Mouse (Mus musculus) heart, postnatal 25 days (tissue): ENCODE results near the gene Rnf168. TPM values are rescaled to one million over a fixed set of nuclear protein-coding genes. Genes with fewer than 3 reads are reported as not detected.
"Not testable (repeated sequence)": the region's sequence is repeated elsewhere in the genome, so short reads cannot be mapped to it uniquely, and the experiment has no call there.

Experiments used
- DNase-seq: peaks from one replicate; pipeline ENCODE4 v3.0.0; 2022; ENCODE audit warnings: low spot score
- intact Hi-C: fragments of 180-260 bp; cut with DNase I; formaldehyde crosslinking; loops from one replicate; pipeline ENCODE4 v1.15.1; 2025
- total RNA-seq, 2 experiments: library from RNA; stranded (reverse); gene quantifications; 2 replicates each; pipeline ENCODE4 v1.2.3; 2021

Gene Rnf168
- 10 to 100 TPM; 13.2 to 15.0 TPM for total RNA-seq

DNA sequence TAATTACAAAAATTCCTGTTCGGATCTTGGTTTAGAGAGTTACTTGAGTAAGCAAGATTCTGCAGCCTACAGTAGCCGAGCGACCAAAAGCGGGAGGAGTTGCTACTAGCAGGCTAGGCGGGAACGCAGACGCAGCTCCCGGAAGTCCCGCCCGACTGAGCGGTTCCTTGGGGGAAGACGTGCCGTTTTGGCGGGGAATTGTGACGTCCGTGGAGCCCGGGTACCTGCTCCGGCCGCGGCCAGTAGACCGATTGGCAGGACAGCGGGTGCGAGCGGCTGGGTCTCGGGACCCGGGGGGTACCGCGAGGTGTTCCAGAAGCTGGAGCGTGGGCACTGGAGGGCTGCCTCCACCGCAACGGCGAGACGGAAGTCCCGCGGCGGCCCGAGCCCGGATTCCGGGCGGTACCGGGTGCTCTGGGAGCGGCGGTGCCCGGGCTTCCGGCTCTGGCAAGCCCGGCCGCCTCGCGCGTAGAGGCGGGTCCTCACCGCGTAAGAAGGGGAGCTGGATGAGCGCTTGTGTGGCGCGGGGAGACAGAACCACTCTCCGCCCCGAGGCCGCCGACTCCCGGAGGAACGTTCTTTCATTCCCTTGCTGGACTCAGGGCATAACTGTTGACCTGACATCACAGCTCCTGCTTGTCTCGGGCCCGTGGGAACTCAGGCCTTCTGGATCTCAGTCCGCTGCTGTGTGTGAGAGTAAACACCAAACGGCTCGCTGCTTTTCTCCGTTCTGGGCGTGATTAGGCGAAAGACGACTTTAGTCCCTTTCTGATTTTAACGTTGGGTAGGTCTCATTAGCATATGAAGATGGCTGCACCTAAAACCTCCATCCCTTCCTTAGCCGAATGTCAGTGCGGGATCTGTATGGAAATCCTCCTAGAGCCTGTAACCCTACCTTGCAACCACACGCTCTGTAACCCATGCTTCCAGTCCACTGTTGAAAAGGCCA lies at the start of gene Rnf168:
TSS of gene Rnf168 (plus strand) at position 152 of the 949 bp plus-strand sequence.
- peak; percentile 83 for DNase-seq
- intact Hi-C loops = loop anchor here (2.0 to 10.0 kb wide), 3 partner anchors 55 to 327 kb away; partner anchors contain the start of genes Pcyt1a, Tfrc and Ubxn7

- DNase-seq, intact Hi-C loops: not testable (repeated sequence)
These were observed 45.2 kb upstream of the Rnf168 start for GRCm38 (mm10) chr16:32232050-32232449.

DNA sequence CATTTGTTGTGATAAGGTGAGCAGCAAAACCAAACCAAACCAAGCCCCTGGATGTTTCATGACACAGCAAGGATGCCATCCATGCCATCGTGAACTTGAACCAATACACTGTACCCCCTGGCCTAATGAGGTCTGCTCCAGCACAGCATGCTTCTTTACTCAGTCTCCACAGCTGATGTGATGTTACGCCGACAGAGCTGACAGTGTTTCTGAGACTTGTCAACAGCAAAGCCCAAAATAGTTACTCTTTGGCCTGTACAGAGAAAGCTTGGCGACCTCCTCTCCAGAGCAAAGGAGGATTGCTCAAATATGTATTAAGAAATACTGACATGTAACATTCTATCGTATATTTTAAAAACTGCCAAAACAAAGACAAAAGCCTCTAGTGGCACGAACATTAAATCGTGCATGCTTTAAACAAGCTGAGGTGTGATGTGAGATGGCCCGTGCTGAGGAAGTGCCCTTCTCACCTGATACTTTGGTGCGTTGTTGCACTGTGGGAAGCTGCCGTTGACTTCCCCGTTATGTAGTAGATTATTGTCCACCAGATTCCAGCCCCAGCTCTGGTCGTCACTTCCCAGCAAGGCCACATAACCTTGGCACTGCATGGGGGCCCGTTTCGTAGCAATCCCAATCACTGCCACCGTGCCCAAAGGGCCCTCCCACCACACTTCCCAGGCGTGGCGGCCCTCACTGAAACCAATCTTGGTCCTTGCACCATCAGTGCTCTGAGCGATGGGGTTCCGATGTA lies 39.2 kb upstream of the Rnf168 start:
- intact Hi-C loops = no loop called here
- DNase-seq = no peak

DNA sequence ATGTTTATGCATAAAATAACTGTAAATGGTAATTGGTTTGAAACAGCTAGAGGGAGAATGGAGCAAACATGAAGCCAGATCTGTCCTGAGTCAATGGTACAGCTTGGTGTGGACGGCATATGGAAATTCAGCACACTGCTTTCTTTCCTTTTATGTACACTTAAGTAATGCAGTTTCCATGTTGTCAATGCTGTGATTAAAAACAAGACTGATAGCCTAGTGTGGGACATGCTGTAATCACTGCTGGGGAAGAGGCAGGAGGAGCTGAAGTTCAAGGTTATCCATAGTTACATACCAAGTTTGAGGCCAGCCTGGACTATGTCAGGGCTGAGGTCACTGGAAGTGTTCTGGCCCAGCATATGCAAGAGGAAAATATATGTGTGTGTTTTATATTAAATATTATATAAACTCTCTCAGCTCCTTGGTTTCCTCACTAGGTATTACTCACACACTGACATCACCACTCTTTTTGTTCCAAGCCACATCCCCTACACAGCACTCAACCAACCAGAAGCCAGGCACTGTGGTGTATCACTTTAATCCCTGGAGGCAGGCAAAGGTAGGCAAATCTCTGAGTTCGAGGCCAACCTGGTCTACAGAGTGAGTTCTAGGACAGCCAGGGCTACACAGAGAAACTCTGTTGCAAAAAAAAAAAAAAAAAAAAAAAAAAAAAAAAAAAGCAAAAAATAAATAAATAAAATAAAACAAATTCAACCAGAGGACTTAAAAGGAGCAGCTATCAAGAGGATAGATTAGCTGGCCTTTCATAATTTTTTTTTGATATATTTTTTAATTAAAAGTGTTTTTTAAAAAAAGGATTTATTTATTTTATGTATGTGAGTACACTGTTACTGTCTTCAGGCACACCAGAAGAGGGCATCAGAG lies 37.6 kb upstream of the Rnf168 start:
- DNase-seq = no peak
- intact Hi-C loops = no loop called here

- intact Hi-C loops = no loop called here
- no peak for DNase-seq
These were observed 33.4 kb upstream of the Rnf168 start for GRCm38 (mm10) chr16:32243901-32244300.

DNA sequence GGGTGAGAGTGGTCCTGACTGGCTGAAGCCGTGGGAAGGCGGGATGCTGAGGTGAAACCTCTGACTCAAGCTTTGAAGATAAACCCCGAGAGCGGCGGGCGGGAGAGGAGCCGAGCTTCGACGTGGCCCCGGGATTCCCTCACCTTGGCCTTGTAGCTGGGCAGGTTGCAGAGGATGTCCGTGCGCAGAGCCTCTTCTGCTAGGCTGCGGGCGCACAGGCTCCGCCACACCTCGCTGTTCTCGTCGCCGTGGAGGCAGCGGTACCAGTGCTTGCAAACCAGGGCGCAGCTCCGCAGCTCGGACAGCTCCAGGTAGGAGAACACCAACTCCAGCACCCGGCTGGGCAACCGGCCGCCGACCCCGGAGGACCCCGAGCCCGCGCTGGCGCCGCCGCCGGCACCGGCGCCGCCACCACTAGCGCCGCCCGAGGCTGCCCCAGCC lies 30.9 kb upstream of the Rnf168 start:
- peak; percentile 23 for DNase-seq
- intact Hi-C loops = loop anchor here (5.0 kb wide), 2 partner anchors 39 to 299 kb away; partner anchors contain the start of genes 0610012G03Rik and Ncbp2

- peak; percentile 97 for DNase-seq
- intact Hi-C loops = loop anchor here (5.0 kb wide), 2 partner anchors 40 to 300 kb away; partner anchors contain the start of genes 0610012G03Rik and Ncbp2
These were observed 30.3 kb upstream of the Rnf168 start, which contains the start of the genes Fbxo45 and Wdr53 for GRCm38 (mm10) chr16:32246952-32247370. TSS of gene Fbxo45 (minus strand) at chr16:32247158. TSS of gene Wdr53 (plus strand) at chr16:32247227.

DNA sequence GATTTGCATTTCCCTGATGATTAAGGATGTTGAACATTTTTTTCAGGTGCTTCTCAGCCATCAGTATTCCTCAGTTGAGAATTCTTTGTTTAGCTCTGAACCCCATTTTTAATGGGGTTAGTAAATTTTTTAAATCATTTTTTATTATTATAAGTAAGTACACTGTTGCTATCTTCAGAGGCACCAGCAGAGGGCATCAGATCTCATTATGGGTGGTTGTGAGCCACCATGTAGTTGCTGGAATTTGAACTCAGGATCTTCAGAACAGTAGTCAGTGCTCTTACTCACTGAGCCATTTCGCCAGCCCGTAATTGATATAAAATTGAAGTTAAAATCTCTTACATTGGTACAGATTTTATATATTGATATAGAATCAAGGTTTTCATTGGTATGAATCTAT lies 13.0 kb upstream of the Rnf168 start:
- not testable (repeated sequence) for DNase-seq
- intact Hi-C loops = loop anchor here (5.0 kb wide), 1 partner anchor 233 kb away; the partner anchor contains the start of gene Zdhhc19

- intact Hi-C loops = loop anchor here (10.0 kb wide), 1 partner anchor 334 kb away; the partner anchor contains the start of gene Tfrc
- DNase-seq = peak; percentile 2
These were observed 6.0 kb upstream of the Rnf168 start, which contains the start of gene Smco1 for GRCm38 (mm10) chr16:32271291-32271690. TSS of gene Smco1 (plus strand) at chr16:32271468.

GRCm38 (mm10) chr16:32273338-32273737 lies 3.9 kb upstream of the Rnf168 start:
- intact Hi-C loops = loop anchor here (10.0 kb wide), 1 partner anchor 331 kb away; the partner anchor contains the start of gene Tfrc

DNA sequence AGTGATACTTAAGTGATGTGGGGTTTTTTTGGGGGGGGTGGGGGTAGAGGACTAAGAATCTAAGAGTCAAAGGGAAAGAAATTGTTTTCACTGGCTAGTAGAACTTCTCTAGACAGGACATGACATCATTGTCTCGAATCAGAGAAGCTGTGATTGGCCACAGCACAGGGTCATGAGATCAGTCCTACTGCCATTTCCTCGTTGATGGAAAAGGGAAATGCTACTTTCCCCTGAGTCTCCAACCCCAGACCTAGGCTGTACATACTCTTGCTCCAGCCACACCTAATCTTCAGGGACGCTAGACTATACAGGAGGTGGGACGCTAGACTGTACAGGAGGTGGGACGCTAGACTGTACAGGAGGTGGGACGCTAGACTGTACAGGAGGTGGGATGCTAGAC lies 2.2 kb upstream of the Rnf168 start:
- intact Hi-C loops = loop anchor here (5.0 to 10.0 kb wide), 2 partner anchors 57 to 330 kb away; partner anchors contain the start of genes Tfrc and Ubxn7
- no peak for DNase-seq

More at GRCm38 (mm10) chr16:32273338-32273737, 3.9 kb upstream of the Rnf168 start:
- no peak for DNase-seq

GRCm38 (mm10) chr16:32275830-32276229 lies 1.4 kb upstream of the Rnf168 start:
- intact Hi-C loops = loop anchor here (2.0 to 10.0 kb wide), 3 partner anchors 56 to 329 kb away; partner anchors contain the start of genes Pcyt1a, Tfrc and Ubxn7
- no peak for DNase-seq

DNA sequence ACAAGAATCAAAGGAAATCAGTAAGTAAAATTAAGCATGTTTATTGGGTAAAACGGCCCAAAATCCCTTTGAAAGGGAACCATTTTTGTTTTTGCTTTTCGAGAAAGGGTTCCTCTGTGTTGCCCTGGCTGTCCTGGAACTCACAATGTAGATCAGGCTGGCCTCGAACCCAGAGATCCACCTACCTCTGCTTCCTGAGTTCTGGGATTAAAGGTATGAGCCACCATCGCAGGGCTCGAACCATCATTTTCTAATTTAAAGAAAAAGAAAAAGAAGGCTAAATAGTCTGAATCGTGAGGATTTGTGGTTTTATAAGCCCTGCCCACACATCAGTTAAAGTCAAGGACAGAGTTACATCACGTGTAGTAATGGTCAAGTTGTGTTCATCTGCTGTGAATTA lies 1.1 kb downstream of the Rnf168 start:
- DNase-seq = no peak
- intact Hi-C loops = loop anchor here (5.0 to 10.0 kb wide), 2 partner anchors 54 to 326 kb away; partner anchors contain the start of genes Tfrc and Ubxn7

- intact Hi-C loops = no loop called here
- DNase-seq = no peak
These were observed 3.0 kb downstream of the Rnf168 start for GRCm38 (mm10) chr16:32280211-32280610.

- no peak for DNase-seq
- intact Hi-C loops = no loop called here
These were observed 5.3 kb downstream of the Rnf168 start for GRCm38 (mm10) chr16:32282608-32283007.

DNA sequence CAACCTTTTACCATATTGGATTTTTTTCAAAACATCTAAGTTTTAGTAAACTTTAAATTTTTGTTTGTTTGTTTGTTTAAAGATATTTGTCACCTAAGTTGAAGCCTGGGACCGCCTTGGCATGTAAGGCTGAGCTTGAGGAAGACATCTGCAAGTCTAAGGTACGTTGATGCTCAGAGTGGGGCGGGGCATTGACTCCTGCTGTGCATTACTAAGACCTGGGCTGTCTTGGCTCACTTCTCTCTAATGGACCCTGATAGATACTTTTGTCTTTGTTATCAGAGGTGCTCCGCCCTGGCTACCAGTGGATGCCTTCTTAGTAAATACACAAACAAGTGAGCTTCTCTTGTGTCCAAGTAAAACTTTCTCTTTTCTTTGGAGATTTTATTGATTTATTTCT lies 14.6 kb downstream of the Rnf168 start:
- intact Hi-C loops = no loop called here
- DNase-seq = no peak

- intact Hi-C loops, DNase-seq: not testable (repeated sequence)
These were observed 22.4 kb downstream of the Rnf168 start for GRCm38 (mm10) chr16:32299617-32300016.

DNA sequence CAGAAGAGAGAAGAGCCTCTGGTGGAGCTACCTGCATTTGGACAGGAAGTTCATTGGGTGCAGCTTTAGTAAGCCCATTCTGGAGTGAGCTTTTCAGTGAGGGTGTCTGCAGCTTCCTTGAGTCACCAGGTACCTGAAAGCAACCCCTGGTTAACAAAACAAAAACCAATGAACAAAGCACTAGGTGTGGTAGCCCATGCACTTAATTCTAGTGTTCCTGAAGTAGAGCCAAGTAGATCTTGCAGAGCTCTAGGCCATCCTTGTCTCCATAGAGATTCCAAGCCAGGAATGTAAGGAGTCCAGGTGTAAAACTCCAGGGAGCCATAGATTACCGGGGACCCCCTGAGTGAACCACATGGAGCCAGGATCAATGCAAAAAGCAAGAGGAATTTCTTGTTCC lies 25.8 kb downstream of the Rnf168 start:
- DNase-seq = no peak
- intact Hi-C loops = no loop called here

DNA sequence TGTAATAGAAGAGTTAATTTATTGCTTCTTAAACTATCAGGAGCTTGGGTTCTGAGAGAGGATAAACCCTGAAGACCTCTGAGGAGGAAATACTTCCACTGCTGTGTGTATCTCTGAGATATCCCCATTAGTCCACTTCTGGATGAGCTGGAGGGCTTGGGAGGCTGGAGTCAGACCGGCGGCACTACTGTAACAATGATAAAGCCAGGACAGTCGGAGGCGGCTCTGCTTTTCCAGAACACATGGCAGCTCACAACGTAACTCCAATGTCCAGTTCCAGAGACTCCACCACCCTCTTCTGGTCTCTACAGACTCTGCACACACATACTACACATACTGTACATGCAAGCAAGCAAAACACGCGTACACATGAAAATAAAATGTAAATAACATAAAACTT lies 26.6 kb downstream of the Rnf168 start:
- intact Hi-C loops = no loop called here
- no peak for DNase-seq
